Mouse (Mus musculus): ENCODE measurements at regions not wholly inside any gene's neighbourhood (a gene's known extent, or its start where the extent isn't known, plus 50 kb on each side); places are given as distances from the start of the nearest gene placed in this dataset.
"Not testable (repeated sequence)": the region's sequence is repeated elsewhere in the genome, so short reads cannot be mapped to it uniquely, and the experiment has no call there.

DNA sequence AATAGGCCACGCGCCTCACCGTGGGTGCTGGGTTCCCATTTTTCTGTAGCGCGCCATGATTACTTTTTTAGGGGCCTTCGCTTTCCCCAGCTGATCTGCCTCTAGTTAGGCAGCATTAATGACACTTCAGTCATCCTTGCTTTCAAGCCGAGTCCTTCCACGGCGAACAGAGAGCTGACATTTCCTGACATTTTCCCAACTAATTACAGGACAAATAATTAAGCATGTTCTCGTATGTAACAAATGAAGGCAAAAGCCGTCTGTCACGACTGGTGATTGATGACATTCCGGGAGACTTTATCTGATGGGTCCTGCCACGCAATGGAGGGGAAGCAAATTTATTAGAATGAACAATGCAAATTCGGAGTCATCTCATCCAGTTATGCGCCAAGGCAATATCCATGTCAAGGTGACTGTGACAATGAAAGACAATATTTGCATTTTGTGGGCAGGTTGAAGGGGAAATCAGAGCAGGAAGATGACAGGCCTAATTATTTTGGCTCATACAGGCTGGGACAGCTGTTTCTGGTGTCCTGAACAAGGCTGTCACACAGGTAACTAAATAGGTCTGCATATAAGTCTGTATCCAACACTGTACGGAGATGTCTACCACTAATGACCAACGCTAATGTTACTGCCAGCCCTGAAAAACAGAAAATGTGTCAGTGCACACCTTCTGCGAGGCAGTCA is 326.0 kb upstream of the Irx2 start:
- peak overlapping the region; percentile 41; the same call in 1 of the 2 replicates for H3K4me2 ChIP-seq
- H3K9ac ChIP-seq (replicated peaks) = no peak overlapping the region
- H3K27me3 ChIP-seq (replicated peaks) = peaks cover 48% of the 10 kb centered on the region
- ATAC-seq (ENCODE audit: low FRiP score) = no peak
- peaks cover 38% of the 10 kb centered on the region for H3K4me1 ChIP-seq
- no peak overlapping the region for H3K27ac ChIP-seq (replicated peaks)
- H3K36me3 ChIP-seq = no peaks in the 10 kb centered on the region
- no peak overlapping the region for H3K4me3 ChIP-seq (replicated peaks)
- 58% methylated on average over 19 of the region's 19 CpGs for WGBS
- H3K9me3 ChIP-seq (replicated peaks) = no peaks in the 10 kb centered on the region

- Histone ChIP-seq H3K9ac (replicated peaks) (no peak overlapping the region; the same call in 1 of the 2 replicates), H3K27me3 (replicated peaks) (peaks cover 50% of the 10 kb centered on the region), H3K36me3 (no peaks in the 10 kb centered on the region), H3K4me1 (peaks cover 33% of the 10 kb centered on the region), H3K4me2 (peak overlapping the region; percentile 19; the same call in 1 of the 2 replicates), H3K9me3 (replicated peaks) (no peaks in the 10 kb centered on the region), H3K4me3 (replicated peaks) (no peak overlapping the region), H3K27ac (replicated peaks) (no peak overlapping the region)
- 31% methylated on average over 15 of the region's 15 CpGs for WGBS
- ATAC-seq (ENCODE audit: low FRiP score) = no peak
Observed at GRCm38 (mm10) chr13:72303126-72303760, 325.4 kb upstream of the Irx2 start.

GRCm38 (mm10) chr13:72324041-72324690 is 304.5 kb upstream of the Irx2 start:
- 70% methylated on average over 10 of the region's 10 CpGs for WGBS
- Histone ChIP-seq H3K9me3 (replicated peaks) (no peaks in the 10 kb centered on the region), H3K4me1 (no peaks in the 10 kb centered on the region), H3K36me3 (no peaks in the 10 kb centered on the region), H3K27ac (replicated peaks) (no peak overlapping the region), H3K4me2 (0 out of 2 replicates have a peak overlapping the region, but pooled peaks have one; percentile 13), H3K27me3 (replicated peaks) (0 out of 2 replicates have a peak, but pooled peaks cover 3% of the 10 kb centered on the region), H3K4me3 (replicated peaks) (no peak overlapping the region), H3K9ac (replicated peaks) (no peak overlapping the region)
- no peak for ATAC-seq (ENCODE audit: low FRiP score)

DNA sequence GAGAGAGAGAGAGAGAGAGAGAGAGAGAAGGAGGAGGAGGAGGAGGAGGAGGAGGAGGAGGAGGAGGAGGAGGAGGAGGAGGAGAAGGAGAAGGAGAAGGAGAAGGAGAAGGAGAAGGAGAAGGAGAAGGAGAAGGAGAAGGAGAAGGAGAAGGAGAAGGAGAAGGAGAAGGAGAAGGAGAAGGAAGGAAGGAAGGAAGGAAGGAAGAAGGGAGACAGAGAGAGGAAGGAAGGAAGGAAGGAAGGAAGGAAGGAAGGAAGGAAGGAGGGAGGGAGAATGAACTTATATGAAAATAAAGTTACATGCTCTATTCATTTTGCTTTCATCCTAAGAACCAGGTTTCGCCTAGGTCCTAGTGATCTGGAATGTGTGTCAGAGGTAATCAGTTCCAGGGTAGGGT is 302.4 kb upstream of the Irx2 start:
- H3K27ac ChIP-seq (replicated peaks); H3K9me3 ChIP-seq (replicated peaks); H3K4me3 ChIP-seq (replicated peaks); H3K27me3 ChIP-seq (replicated peaks); H3K36me3 ChIP-seq; H3K4me2 ChIP-seq; H3K4me1 ChIP-seq; H3K9ac ChIP-seq (replicated peaks); ATAC-seq (ENCODE audit: low FRiP score): not testable (repeated sequence)
- WGBS = 83% methylated on average over 1 of the region's 1 CpGs

DNA sequence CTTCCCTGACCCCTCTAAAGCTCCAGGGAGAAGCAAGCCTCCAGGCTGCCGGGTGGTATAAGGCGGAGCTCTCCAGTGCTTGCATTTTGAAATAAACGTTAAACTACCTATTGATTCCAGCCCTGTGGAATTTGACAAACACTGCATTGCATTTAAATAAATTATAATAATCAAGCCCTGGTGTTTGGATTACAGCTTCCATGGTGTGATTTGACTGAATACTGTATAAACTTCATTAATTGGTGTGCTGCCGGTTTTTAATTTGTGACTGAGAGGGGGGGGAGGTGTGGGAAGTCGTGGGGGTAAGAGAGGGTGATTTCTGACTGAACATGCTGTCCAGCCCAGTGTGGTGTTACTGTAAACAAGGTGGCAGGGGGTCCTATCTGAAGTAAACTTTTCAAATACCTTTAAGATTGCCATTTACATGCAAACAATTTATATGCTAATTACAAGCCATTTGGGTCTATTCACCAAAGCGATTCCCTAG is 282.9 kb upstream of the Irx2 start:
- H3K9ac ChIP-seq (replicated peaks) = no peak overlapping the region
- H3K36me3 ChIP-seq = no peaks in the 10 kb centered on the region
- no peak overlapping the region for H3K4me3 ChIP-seq (replicated peaks)
- no peaks in the 10 kb centered on the region for H3K9me3 ChIP-seq (replicated peaks)
- no peak overlapping the region for H3K4me2 ChIP-seq
- H3K27ac ChIP-seq (replicated peaks) = no peak overlapping the region
- ATAC-seq (ENCODE audit: low FRiP score) = no peak
- peaks cover 14% of the 10 kb centered on the region for H3K4me1 ChIP-seq
- WGBS = 6% methylated on average over 6 of the region's 6 CpGs
- H3K27me3 ChIP-seq (replicated peaks) = peaks cover 3% of the 10 kb centered on the region; the same call in 1 of the 2 replicates

DNA sequence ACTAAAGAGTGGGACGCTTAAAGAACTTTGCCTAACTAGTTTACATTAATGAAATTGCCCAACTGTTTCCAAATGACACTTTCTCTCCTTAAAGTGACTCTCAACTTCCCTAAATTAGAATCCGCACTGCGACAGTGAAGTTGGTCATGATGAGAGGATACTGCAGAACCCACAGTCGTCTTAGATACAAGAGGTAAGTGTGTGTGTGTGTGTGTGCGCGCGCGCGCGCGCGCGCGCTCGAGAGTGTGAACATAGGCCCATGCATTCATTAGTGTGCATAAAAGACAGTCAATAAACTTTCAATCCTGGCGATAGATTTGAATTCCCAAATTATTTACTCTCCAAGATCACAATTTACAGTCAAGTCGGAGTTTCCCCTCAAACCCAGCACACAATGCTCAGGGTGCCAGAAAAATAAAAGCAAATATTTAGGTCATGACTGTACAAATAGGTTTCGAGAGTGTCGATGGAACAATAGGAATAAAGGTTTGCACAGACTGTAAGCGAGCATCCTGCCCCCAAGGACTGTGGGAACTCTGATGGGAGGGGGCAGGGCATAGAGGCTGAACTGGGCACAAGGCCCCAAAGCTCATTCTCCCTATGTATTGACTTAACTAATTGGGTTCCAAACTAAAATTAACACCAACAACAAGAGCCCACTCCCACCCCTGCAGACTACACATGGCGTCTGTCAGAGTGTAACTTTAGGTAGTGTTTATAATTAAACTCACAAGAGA is 282.2 kb upstream of the Irx2 start:
- Histone ChIP-seq H3K27ac (replicated peaks) (no peak overlapping the region), H3K4me1 (peaks cover 14% of the 10 kb centered on the region), H3K27me3 (replicated peaks) (peaks cover 1% of the 10 kb centered on the region; the same call in 1 of the 2 replicates), H3K9ac (replicated peaks) (no peak overlapping the region), H3K9me3 (replicated peaks) (no peaks in the 10 kb centered on the region), H3K36me3 (no peaks in the 10 kb centered on the region), H3K4me2 (peak overlapping the region; percentile 24), H3K4me3 (replicated peaks) (no peak overlapping the region)
- 12% methylated on average over 21 of the region's 21 CpGs for WGBS
- peak; percentile 47; the same call in 1 of the 2 replicates for ATAC-seq (ENCODE audit: low FRiP score)

DNA sequence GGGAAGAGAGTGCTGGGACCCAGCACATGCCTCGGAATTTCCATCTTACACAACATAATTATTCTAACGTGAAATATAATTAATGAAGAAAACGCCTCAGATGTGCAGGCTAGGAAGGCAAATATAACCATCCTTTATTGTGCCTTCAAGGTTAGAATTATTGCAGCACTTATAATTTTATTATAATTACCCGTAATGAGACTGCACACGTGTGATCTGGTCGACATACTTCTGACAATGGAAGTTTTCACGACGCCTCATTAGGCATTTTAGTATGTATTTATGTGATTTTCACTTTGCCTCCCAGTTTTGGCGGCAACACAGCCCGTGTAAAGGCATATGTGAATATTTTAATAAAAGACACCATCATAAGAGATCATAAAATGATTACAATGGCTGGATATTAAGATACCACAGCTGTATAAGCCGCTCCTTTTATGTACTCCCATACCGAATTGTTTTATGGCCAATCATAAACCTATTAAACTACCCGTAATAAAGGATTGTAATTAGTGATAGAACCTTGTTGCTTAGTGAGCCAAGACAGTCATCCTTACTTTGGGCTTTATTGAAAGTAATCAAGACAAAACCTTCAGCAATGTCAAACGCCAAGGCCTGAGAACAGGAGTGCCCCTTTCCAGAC is 281.6 kb upstream of the Irx2 start:
- Histone ChIP-seq H3K4me2 (peak overlapping the region; percentile 24; the same call in 1 of the 2 replicates), H3K27me3 (replicated peaks) (peaks cover 6% of the 10 kb centered on the region), H3K9me3 (replicated peaks) (no peaks in the 10 kb centered on the region), H3K36me3 (no peaks in the 10 kb centered on the region), H3K9ac (replicated peaks) (no peak overlapping the region), H3K4me1 (peaks cover 14% of the 10 kb centered on the region), H3K4me3 (replicated peaks) (no peak overlapping the region), H3K27ac (replicated peaks) (no peak overlapping the region)
- WGBS = 24% methylated on average over 14 of the region's 14 CpGs
- ATAC-seq (ENCODE audit: low FRiP score) = peak; percentile 81

GRCm38 (mm10) chr13:72352641-72353181 is 275.9 kb upstream of the Irx2 start:
- 16% methylated on average over 18 of the region's 18 CpGs for WGBS
- Histone ChIP-seq H3K27me3 (replicated peaks) (peaks cover 23% of the 10 kb centered on the region), H3K9ac (replicated peaks) (no peak overlapping the region), H3K4me3 (replicated peaks) (no peak overlapping the region), H3K36me3 (no peaks in the 10 kb centered on the region), H3K4me1 (peaks cover 5% of the 10 kb centered on the region), H3K4me2 (peak overlapping the region; percentile 17; the same call in 1 of the 2 replicates), H3K27ac (replicated peaks) (no peak overlapping the region), H3K9me3 (replicated peaks) (no peaks in the 10 kb centered on the region)
- no peak for ATAC-seq (ENCODE audit: low FRiP score)

- Histone ChIP-seq H3K4me1 (peaks cover 5% of the 10 kb centered on the region), H3K36me3 (no peaks in the 10 kb centered on the region), H3K4me2 (no peak overlapping the region), H3K9ac (replicated peaks) (no peak overlapping the region), H3K9me3 (replicated peaks) (no peaks in the 10 kb centered on the region), H3K27ac (replicated peaks) (no peak overlapping the region), H3K4me3 (replicated peaks) (no peak overlapping the region), H3K27me3 (replicated peaks) (peaks cover 32% of the 10 kb centered on the region)
- ATAC-seq (ENCODE audit: low FRiP score) = no peak
- 94% methylated on average over 1 of the region's 1 CpGs for WGBS
Observed at GRCm38 (mm10) chr13:72355297-72355696, 273.3 kb upstream of the Irx2 start.

DNA sequence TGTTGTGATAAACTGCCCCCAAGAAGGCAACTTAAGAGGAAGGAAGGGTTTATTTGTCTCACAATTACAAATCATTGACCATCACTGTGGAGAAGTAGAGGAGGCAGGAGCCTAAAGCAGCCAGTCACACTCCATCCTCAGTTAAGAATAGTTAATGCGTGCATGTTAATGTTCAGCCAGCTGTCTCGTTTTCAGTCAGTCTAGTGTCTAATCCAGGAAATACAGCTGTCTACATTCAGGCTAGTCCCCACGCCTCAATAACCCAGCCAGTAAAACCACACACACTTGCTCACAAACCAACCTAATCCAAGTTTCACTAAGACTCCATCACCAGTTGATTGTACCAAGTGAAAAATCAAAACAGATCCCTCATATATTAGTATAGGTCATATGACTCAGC is 272.8 kb upstream of the Irx2 start:
- H3K27ac ChIP-seq (replicated peaks) = no peak overlapping the region
- 49% methylated on average over 3 of the region's 3 CpGs for WGBS

More for the DNA sequence above, 272.8 kb upstream of the Irx2 start:
- Histone ChIP-seq H3K27me3 (replicated peaks) (peaks cover 32% of the 10 kb centered on the region; the same call in 1 of the 2 replicates), H3K4me2 (no peak overlapping the region), H3K4me1 (peaks cover 5% of the 10 kb centered on the region), H3K9me3 (replicated peaks) (no peaks in the 10 kb centered on the region), H3K9ac (replicated peaks) (no peak overlapping the region), H3K36me3 (no peaks in the 10 kb centered on the region), H3K4me3 (replicated peaks) (no peak overlapping the region)
- no peak for ATAC-seq (ENCODE audit: low FRiP score)

Measured in neural tube, embryonic 15.5 days (tissue).